Mouse (Mus musculus): ENCODE data around the gene Taok2.

Taok2 gene

GRCm38 (mm10) chr7:126863791-126864190 lies 20.7 kb downstream of the Taok2 start:
- Histone ChIP-seq H3K9me3 (ENCODE audit: low read length) (peaks cover 6% of the 10 kb centered on the region), H3K36me3 (ENCODE audit: insufficient read depth, low read length) (peaks cover 84% of the 10 kb centered on the region), H3K27me3 (ENCODE audit: insufficient read depth, low read length) (no peaks in the 10 kb centered on the region), H3K4me3 (replicated peaks; ENCODE audit: low read length) (peak overlapping the region; percentile 95), H3K4me1 (replicated peaks; ENCODE audit: low read depth, low read length) (peaks cover 85% of the 10 kb centered on the region)
- TF ChIP-seq NANOG (IDR thresholded peaks at IDR 0.05; ENCODE audit: borderline replicate concordance, low read length) = no peak
- TF ChIP-seq CTCF (conservative IDR thresholded peaks at IDR 0.05; ENCODE audit: low read length) = no peak
- no peak for TF ChIP-seq POU5F1 (IDR thresholded peaks at IDR 0.05; ENCODE audit: borderline replicate concordance, low read length)

- TF ChIP-seq CTCF (conservative IDR thresholded peaks at IDR 0.05; ENCODE audit: low read length) (no peak), NANOG (IDR thresholded peaks at IDR 0.05; ENCODE audit: borderline replicate concordance, low read length) (no peak), POU5F1 (IDR thresholded peaks at IDR 0.05; ENCODE audit: borderline replicate concordance, low read length) (no peak)
- Histone ChIP-seq H3K9me3 (ENCODE audit: low read length) (peaks cover 6% of the 10 kb centered on the region), H3K4me1 (replicated peaks; ENCODE audit: low read depth, low read length) (peaks cover 85% of the 10 kb centered on the region), H3K4me3 (replicated peaks; ENCODE audit: low read length) (peak within 1 kb of the TSS; percentile 95), H3K36me3 (ENCODE audit: insufficient read depth, low read length) (peaks cover 83% of the 10 kb centered on the region), H3K27me3 (ENCODE audit: insufficient read depth, low read length) (no peaks in the 10 kb centered on the region)
Observed at GRCm38 (mm10) chr7:126862147-126862784, 22.2 kb downstream of the Taok2 start, which contains the start of gene Ino80e. Gene Ino80e (minus strand): TSS chr7:126862377.

- Histone ChIP-seq H3K4me3 (replicated peaks; ENCODE audit: low read length) (peak within 1 kb of the TSS; percentile 95), H3K36me3 (ENCODE audit: insufficient read depth, low read length) (peaks cover 83% of the 10 kb centered on the region), H3K9me3 (ENCODE audit: low read length) (peaks cover 6% of the 10 kb centered on the region), H3K27me3 (ENCODE audit: insufficient read depth, low read length) (no peaks in the 10 kb centered on the region), H3K4me1 (replicated peaks; ENCODE audit: low read depth, low read length) (peaks cover 85% of the 10 kb centered on the region)
- TF ChIP-seq CTCF (conservative IDR thresholded peaks at IDR 0.05; ENCODE audit: low read length) = no peak
- no peak for TF ChIP-seq NANOG (IDR thresholded peaks at IDR 0.05; ENCODE audit: borderline replicate concordance, low read length)
Observed at GRCm38 (mm10) chr7:126861429-126862130, 22.9 kb downstream of the Taok2 start, which contains the start of gene Hirip3. Gene Hirip3 (plus strand): TSS chr7:126861972.

- peaks cover 6% of the 10 kb centered on the region for H3K9me3 ChIP-seq (ENCODE audit: low read length)
- peak overlapping the region; percentile 95 for H3K4me3 ChIP-seq (replicated peaks; ENCODE audit: low read length)
- no peaks in the 10 kb centered on the region for H3K27me3 ChIP-seq (ENCODE audit: insufficient read depth, low read length)
- no peak for TF ChIP-seq POU5F1 (IDR thresholded peaks at IDR 0.05; ENCODE audit: borderline replicate concordance, low read length)
- TF ChIP-seq CTCF (conservative IDR thresholded peaks at IDR 0.05; ENCODE audit: low read length) = no peak
- no peak for TF ChIP-seq NANOG (IDR thresholded peaks at IDR 0.05; ENCODE audit: borderline replicate concordance, low read length)
- peaks cover 83% of the 10 kb centered on the region for H3K36me3 ChIP-seq (ENCODE audit: insufficient read depth, low read length)
- peaks cover 85% of the 10 kb centered on the region for H3K4me1 ChIP-seq (replicated peaks; ENCODE audit: low read depth, low read length)
Observed at GRCm38 (mm10) chr7:126860987-126861386, 23.5 kb downstream of the Taok2 start.

GRCm38 (mm10) chr7:126856741-126857420 lies 27.6 kb downstream of the Taok2 start:
- H3K4me3 ChIP-seq (replicated peaks; ENCODE audit: low read length) = peak overlapping the region; percentile 39
- H3K4me1 ChIP-seq (replicated peaks; ENCODE audit: low read depth, low read length) = peaks cover 93% of the 10 kb centered on the region
- TF ChIP-seq CTCF (conservative IDR thresholded peaks at IDR 0.05; ENCODE audit: low read length) = no peak; the same call in 1 of the 2 replicates
- TF ChIP-seq NANOG (IDR thresholded peaks at IDR 0.05; ENCODE audit: borderline replicate concordance, low read length) = no peak
- TF ChIP-seq POU5F1 (IDR thresholded peaks at IDR 0.05; ENCODE audit: borderline replicate concordance, low read length) = no peak
- H3K27me3 ChIP-seq (ENCODE audit: insufficient read depth, low read length) = no peaks in the 10 kb centered on the region
- peaks cover 93% of the 10 kb centered on the region for H3K36me3 ChIP-seq (ENCODE audit: insufficient read depth, low read length)
- no peaks in the 10 kb centered on the region for H3K9me3 ChIP-seq (ENCODE audit: low read length)

- Histone ChIP-seq H3K4me3 (replicated peaks; ENCODE audit: low read length) (peak overlapping the region; percentile 39), H3K36me3 (ENCODE audit: insufficient read depth, low read length) (peaks cover 99% of the 10 kb centered on the region), H3K9me3 (ENCODE audit: low read length) (no peaks in the 10 kb centered on the region), H3K27me3 (ENCODE audit: insufficient read depth, low read length) (no peaks in the 10 kb centered on the region), H3K4me1 (replicated peaks; ENCODE audit: low read depth, low read length) (peaks cover 99% of the 10 kb centered on the region)
- TF ChIP-seq POU5F1 (IDR thresholded peaks at IDR 0.05; ENCODE audit: borderline replicate concordance, low read length) (no peak), NANOG (IDR thresholded peaks at IDR 0.05; ENCODE audit: borderline replicate concordance, low read length) (no peak)
Observed at GRCm38 (mm10) chr7:126855641-126856040, 28.9 kb downstream of the Taok2 start.

- peaks cover 19% of the 10 kb centered on the region for H3K27me3 ChIP-seq (ENCODE audit: insufficient read depth, low read length)
- no peak for TF ChIP-seq POU5F1 (IDR thresholded peaks at IDR 0.05; ENCODE audit: borderline replicate concordance, low read length)
- no peak for TF ChIP-seq NANOG (IDR thresholded peaks at IDR 0.05; ENCODE audit: borderline replicate concordance, low read length)
- TF ChIP-seq CTCF (conservative IDR thresholded peaks at IDR 0.05; ENCODE audit: low read length) = no peak
Observed at GRCm38 (mm10) chr7:126853454-126853853, 31.0 kb downstream of the Taok2 start.

GRCm38 (mm10) chr7:126851192-126851591 lies 33.3 kb downstream of the Taok2 start:
- TF ChIP-seq NANOG (IDR thresholded peaks at IDR 0.05; ENCODE audit: borderline replicate concordance, low read length) (no peak), POU5F1 (IDR thresholded peaks at IDR 0.05; ENCODE audit: borderline replicate concordance, low read length) (no peak), CTCF (conservative IDR thresholded peaks at IDR 0.05; ENCODE audit: low read length) (no peak)
- Histone ChIP-seq H3K9me3 (ENCODE audit: low read length) (no peaks in the 10 kb centered on the region), H3K27me3 (ENCODE audit: insufficient read depth, low read length) (peaks cover 32% of the 10 kb centered on the region), H3K36me3 (ENCODE audit: insufficient read depth, low read length) (peaks cover 70% of the 10 kb centered on the region), H3K4me1 (replicated peaks; ENCODE audit: low read depth, low read length) (peaks cover 82% of the 10 kb centered on the region), H3K4me3 (replicated peaks; ENCODE audit: low read length) (peak overlapping the region; percentile 20; the same call in 1 of the 2 replicates)

More at GRCm38 (mm10) chr7:126853454-126853853, 31.0 kb downstream of the Taok2 start:
- Histone ChIP-seq H3K4me3 (replicated peaks; ENCODE audit: low read length) (no peak overlapping the region; the same call in 1 of the 2 replicates), H3K4me1 (replicated peaks; ENCODE audit: low read depth, low read length) (peaks cover 91% of the 10 kb centered on the region), H3K9me3 (ENCODE audit: low read length) (no peaks in the 10 kb centered on the region), H3K36me3 (ENCODE audit: insufficient read depth, low read length) (peaks cover 91% of the 10 kb centered on the region)

All from E14TG2a.4 (cell line).